Mouse (Mus musculus) erythroblast, embryonic 14.5 days (primary cell): Measurements from ENCODE around the gene Gpbar1.

Source experiments
- GATA1 ChIP-seq: IDR thresholded peaks from 2 replicates; pipeline ENCODE4 v1.6.1; 2012; ENCODE audit warnings: low read length, inconsistent platforms, mixed read lengths
- TAL1 ChIP-seq: IDR thresholded peaks from 3 replicates; pipeline ENCODE4 v1.6.1; 2012; ENCODE audit warnings: low read length, inconsistent platforms, mixed read lengths

- TF ChIP-seq GATA1 (no peak), TAL1 (no peak)
Observed at GRCm38 (mm10) chr1:74284543-74285160, 6.3 kb downstream of the Gpbar1 start, which contains the start of the genes Aamp and Pnkd.
